Mouse (Mus musculus) spleen, postnatal 4 days (tissue): ENCODE measurements around the gene Supt20.
A peak's percentile ranks its signal among the peaks of the same experiment; 100 is the strongest.
"Not testable (repeated sequence)": the region's sequence is repeated elsewhere in the genome, so short reads cannot be mapped to it uniquely, and the experiment has no call there.

Experiments used
- DNase-seq, 2 experiments: peaks; one replicate each; pipeline ENCODE4 v3.0.0; 2022; ENCODE audit warnings: low spot score in 2 of 2

The Supt20 gene

DNA sequence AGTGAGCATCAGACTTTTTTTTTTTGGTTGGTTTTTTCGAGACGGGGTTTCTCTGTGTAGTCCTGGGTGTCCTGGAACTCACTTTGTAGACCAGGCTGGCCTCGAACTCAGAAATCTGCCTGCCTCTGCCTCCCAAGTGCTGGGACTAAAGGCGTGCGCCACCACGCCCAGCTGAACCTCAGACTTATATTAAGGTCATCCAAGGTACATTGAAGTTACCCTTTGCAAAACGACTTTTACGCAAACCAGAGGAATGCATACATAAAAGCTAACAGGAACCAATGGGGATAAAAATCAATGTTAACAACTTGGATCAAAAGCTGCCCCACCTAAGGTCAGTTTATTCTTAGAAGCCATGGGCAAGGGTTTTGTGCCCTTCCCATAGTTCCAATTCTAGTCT, 11.5 kb downstream of the Supt20 start:
- not testable (repeated sequence) for DNase-seq

GRCm38 (mm10) chr3:54708972-54709371, 16.4 kb downstream of the Supt20 start:
- no peak for DNase-seq

- no peak for DNase-seq
These were observed 21.6 kb downstream of the Supt20 start, which contains the start of gene Gm21958 for GRCm38 (mm10) chr3:54714253-54714652. Gene Gm21958, minus strand, starts transcription at chr3:54714353.

DNA sequence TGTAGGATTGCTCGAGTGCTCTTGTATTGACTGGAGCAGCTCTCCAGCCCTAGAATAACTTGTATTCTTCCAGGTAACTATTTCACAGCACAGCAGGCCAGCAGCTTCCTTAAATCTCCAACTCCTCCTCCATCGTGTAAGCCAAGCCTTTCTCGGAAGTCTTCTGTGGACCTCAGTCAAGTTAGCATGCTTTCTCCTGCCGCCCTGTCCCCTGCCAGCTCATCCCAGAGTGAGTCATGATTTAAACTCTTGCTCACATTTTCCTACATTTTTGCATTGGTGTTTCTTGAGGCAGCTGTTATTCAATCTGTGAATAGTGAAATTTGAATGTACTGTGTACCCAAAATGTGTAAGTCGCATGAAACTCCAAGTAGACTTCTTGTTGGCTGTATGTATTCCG, 22.9 kb downstream of the Supt20 start:
- no peak for DNase-seq

- no peak for DNase-seq
These were observed 24.7 kb downstream of the Supt20 start for GRCm38 (mm10) chr3:54717348-54717747.

DNA sequence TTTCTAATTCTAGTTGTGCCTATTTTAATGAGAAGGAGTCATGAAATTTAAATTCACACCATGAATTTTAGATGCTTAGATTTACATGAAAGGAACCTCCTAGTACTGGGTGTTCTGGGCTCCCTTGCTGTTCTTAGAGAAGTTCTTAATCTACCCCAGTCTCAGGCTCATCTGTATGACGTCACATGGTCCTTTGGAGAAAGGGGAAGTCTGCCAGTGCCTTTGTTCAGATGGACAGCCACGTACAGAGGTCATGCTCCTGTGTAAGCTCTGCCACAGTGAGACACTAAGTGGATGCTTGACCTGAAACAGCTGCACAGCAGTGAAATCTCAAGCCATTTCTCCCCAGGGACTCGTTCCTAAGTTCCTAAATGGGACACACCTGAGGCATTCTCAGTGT, 26.3 kb downstream of the Supt20 start:
- no peak for DNase-seq

- DNase-seq = peak in 1 of 2 experiments; percentile 16
These were observed 31.3 kb downstream of the Supt20 start for GRCm38 (mm10) chr3:54723741-54724500.

- no peak for DNase-seq
These were observed 32.7 kb downstream of the Supt20 start for GRCm38 (mm10) chr3:54725344-54725743.

DNA sequence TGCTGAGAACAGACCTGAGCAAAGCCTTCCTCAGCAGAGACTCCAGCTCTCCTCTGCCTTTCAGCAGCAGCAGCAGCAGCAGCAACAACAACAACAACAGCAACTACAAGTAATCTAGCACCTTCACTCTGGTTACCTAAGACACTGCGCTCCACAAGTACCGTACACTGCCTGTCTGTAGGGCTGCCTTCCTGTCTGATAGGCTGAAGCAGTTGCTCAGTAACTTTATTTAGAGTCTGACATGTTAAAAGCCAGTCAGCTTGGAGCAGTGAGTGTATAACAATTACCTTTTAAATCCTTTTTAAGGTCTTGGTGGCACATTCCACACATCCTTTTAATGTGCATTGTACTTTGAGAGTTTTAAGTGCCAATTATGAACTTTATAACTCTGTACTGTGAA, 35.0 kb downstream of the Supt20 start:
- DNase-seq = no peak

DNA sequence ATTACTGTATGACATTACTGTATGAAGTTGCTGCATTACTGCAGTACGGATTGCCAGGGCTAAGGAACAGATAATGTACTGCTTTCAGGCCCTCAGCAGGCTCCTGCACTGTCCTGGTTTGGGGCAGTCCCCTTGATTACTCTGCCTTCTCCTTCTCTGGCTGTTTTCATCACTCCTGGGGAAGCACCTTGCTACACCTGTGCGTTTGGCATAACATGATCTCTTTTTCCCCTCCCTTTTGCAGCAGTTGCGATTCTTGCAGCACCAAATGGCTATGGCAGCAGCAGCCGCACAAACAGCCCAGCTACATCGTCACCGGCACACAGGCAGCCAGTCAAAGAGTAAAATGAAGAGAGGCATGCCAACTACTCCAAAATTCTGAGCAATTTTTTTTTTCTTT, 35.5 kb downstream of the Supt20 start:
- DNase-seq = no peak

GRCm38 (mm10) chr3:54731626-54732150, 39.1 kb downstream of the Supt20 start:
- DNase-seq = no peak

DNA sequence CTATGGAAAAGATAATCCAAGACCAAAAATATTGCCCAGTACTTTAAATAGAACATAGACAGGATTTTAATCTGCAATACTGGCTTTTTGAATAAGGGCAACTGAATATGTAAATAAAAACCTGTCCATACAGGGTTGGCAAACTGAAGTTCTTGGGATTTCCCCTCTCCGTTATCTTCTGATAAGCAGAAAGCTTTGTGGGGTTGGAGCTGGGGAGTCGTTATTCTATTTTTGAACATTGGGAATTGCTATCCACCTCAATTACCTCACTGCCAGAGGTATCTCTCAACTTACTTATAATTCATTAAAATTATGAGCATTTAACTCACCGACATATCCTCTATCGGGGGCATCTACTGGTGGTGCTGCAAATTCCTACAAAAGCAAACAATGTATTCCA, 39.8 kb downstream of the Supt20 start:
- no peak for DNase-seq

DNA sequence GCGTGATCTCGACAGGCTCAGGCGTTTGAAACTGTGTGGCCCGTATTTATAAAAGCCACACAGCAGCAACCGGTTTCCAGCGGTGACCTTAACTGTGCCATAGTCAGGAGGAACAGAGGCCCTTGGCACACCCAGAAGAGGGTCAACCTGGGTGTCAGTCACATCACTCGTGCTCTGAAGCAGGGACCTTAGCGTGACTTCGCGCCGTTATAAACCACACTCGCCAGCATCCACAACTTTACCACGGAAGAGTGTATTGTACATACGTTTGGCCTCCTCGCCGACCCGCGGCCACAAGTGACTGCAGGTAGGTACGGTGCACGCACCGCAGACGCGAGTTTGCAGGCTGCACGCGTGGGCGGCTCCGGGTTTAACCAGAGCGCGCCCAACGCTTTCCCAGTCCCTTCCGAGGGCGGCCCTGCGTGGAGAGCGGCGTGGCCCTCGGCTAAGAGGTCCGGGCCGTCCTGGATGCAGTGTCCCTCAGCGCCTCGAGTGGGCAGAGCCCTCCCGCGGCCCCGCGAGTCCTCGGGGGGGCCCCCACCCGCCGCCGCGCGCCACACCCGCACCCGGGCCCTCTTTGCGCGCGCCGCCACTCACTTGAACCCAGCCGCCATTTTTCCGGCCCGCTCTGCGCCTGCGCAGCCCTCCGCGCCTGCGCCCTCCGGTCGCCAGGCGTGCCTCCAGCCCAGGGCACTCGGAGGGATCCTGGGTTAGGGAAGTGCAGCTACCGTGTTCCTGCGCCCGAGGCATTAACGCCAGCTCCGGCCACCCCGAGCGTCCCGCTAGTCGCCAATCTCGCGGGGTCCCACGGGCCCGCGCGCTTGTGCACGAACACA, 42.0 kb downstream of the Supt20 start:
- peak; percentile 93 to 98 for DNase-seq

DNA sequence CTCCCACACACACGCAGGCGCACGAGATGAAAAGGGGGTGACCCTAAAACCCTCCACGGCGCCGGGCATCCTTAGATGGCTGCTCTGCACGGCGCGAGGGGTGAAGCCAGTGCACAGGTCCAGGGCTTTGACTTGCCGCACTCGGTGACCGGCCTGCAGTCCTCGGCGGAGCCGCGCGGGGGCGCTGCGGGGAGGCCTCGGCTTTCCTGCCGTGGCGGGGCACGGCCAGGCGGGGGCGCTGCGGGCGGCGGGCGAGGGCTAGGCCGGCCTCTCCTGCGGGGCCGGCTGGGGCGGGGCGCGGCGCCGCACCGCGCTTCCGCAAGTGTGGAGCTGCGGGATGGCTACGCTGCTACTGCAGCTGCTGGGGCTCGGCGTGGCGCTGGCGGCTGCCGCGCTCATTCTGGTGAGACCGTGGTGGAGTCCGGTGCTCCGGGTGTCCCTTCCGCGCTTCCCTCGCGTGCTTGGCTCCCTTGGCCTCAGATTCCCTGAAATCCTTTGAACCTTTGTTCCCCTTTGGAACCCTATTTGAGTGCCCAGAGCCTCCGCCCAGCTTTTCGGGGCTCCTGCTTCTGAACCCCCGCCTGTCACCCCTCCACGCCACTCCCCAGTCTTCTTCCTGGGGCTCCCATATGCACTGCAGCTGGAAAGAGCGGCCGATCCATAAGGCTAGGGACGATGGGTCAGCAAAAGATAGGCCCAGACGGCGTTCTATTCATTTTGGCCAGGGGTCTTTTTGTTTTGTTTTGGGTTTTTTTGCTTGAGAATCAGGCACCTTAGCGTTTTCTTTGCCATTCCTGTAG, 42.8 kb downstream of the Supt20 start, which contains the start of the genes Exosc8 and Alg5:
Gene Exosc8, minus strand, starts transcription at position 147 of the 800 bp plus-strand sequence.
Gene Alg5, plus strand, starts transcription at position 293 of the 800 bp plus-strand sequence.
- peak; percentile 91 to 99 for DNase-seq

DNA sequence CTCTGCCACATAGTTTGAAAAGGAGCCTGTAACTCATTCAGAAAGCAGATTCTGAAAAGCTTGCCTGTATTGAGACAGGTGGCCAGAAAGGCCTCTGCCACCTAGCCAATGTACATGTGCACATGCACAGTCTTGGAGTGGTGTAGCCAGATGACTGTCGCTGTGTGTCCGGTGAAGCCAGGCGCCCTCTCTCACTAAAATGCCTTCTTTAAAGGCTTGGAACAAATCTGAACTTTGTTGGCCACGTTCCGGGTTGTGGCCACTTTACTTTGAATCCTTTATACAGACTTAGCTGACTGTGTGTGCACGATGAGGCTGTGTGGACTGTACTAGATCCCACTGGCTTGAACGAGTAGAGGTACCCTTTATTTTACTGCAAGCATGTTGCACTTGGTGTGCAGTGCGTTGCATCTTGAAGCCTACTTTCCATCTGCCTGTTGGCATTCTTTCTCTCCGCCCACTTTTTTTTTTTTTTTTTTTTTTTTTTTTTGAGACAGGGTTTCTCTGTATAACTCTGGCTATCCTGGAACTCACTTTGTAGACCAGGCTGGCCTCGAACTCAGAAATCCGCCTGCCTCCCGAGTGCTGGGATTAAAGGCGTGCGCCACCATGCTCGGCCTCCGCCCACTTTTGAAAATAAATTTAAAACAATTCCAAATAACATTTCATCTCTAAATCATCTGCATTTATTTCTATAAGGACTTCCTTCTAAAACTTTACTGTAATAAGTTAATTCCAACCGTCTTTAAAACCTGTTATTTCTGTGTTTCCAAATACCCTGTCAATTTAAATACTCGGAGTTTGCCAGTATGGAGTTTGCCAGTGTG, 43.7 kb downstream of the Supt20 start:
- no peak for DNase-seq

DNA sequence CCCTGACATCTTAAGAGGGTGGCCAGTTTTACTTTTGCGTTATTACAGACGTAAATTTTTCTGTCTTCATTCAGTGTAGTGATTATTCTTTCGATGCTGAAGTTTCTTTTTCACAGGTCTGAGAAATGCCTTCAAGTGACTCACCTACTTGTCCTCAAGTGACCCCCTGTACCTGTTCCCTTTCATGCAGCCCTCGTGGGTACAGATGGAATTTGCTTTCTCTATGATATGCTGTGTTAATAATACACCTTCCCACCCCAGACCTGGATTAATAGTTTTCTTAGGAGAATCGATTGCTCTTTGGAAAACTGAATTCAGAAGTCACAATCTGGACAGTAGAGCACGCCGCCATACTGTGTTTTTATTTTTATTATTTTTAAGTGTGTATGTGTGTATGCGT, 44.7 kb downstream of the Supt20 start:
- DNase-seq = no peak

- no peak for DNase-seq
These were observed 49.4 kb downstream of the Supt20 start for GRCm38 (mm10) chr3:54741965-54742364.

GRCm38 (mm10) chr3:54745799-54746198, 53.2 kb downstream of the Supt20 start:
- no peak for DNase-seq

- no peak for DNase-seq
These were observed 60.8 kb downstream of the Supt20 start for GRCm38 (mm10) chr3:54753411-54753810.

DNA sequence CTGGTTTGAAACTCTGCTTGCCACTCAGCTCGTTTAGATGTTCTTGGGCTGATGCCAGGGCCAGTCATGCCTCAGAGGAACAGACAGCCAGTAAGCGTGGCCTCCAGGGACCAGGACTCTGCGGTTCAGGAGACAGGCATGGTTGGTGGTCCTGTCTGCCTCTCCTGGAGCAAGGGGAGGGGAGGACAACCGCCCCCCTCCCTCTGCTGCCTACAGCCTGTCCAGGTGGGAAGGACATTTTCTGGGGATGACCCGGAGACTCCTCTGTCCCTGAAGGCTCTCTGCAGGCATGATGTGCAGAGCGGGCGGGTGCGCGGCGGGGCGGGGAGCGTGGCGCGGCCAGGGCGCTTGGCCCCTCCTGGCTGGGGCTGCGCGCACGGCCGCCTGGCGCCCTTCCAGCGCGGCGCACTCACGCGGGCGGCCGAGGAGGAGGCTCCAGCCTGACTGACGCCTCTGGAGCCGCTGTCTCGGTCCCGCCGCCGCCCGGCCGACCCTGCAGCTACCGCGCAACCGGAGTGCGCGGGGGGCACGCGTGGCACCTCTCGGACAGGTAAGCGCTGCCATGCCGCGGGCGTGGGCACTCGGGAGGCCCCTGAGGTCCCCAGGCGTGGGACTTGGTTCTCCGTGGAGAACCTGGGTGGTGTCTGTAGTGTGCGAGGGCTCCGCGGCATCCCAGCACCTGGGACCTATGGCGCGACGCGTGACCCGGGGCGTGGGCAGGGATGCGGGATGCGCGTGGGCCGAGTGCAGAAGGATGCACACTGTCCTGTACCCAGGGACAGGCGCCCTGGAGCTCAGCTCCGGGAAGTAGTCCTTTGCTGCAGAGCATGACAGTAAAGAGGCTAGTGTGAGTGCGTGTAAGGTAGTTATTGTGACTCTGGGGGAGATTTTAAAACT, 62.8 kb downstream of the Supt20 start, which contains the start of gene Smad9:
Gene Smad9, plus strand, starts transcription at position 438 of the 897 bp plus-strand sequence.
- no peak for DNase-seq
